ENCODE assay signal across 11 mouse cellular contexts in the genomic region with DNA sequence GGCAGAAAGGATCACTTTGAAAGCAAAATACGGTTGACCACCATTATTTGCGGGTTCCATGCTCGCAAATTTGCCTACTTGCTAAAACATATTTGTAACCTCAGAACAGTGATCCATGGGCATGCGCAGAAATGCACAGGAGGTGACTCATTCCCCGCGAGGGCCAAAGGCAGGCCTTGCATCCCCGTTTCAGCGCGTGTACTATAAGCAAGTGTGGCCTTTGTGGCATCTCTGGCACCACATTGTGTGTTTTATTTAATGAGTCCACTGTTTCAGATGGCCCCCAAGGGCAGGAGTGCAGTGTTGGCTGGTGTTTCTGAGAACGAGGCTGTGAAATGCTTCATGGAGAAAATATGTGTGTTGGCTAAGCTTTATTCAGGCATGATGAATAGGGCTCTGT.
A peak's percentile ranks its signal among the peaks of the same experiment; 100 is the strongest.
DNase-seq lines count a peak whose midpoint lies in the region; ATAC-seq lines count a peak whose summit lies in the region.
"Had no signal": no experiment of that assay in that cellular context is flagged by ENCODE, and none has a peak within 500 bp of the region (broad histone marks: within the 10 kb centered on the region; RNA-seq: fewer than 3 reads in every experiment).

No protein-coding gene starts in this region.

- no peak for DNase-seq in neural tube, embryonic 10.5 days (ENCODE audit: extremely low spot score, low spot score)
- peak; percentile 82 for DNase-seq in adrenal gland, postnatal 14 days
- peak; percentile 40 for DNase-seq in limb, embryonic 10.5 days (ENCODE audit: low spot score)
- DNase-seq in frontal cortex, adult 2 months (ENCODE audit: extremely low spot score in 1 of 2, low spot score in 1 of 2) = no peak
- DNase-seq in left cerebral cortex, postnatal 10 days (ENCODE audit: extremely low spot score in 1 of 2, low spot score in 2 of 2) = no peak
- DNase-seq: cerebellum, postnatal 36 days; heart, postnatal 36 days had no signal

- no peaks in the 10 kb centered on the region for H3K9me3 ChIP-seq in neural tube, embryonic 14.5 days (ENCODE audit: control insufficient read depth, low read length)
- H3K9me3 ChIP-seq in limb, embryonic 10.5 days (replicated peaks) = no peaks in the 10 kb centered on the region
- H3K9me3 ChIP-seq in forebrain, embryonic 13.5 days (replicated peaks) = no peaks in the 10 kb centered on the region

- no peak overlapping the region for H3K9ac ChIP-seq in neural tube, embryonic 14.5 days (replicated peaks; ENCODE audit: low read depth, low read length)
- H3K9ac ChIP-seq in forebrain, embryonic 13.5 days = no peak overlapping the region

- 56% methylated on average over 10 of the region's 10 CpGs for WGBS in neural tube, embryonic 14.5 days
- WGBS in limb, embryonic 10.5 days = 88% methylated on average over 10 of the region's 10 CpGs
- WGBS in forebrain, embryonic 13.5 days = 84% methylated on average over 10 of the region's 10 CpGs

- H3K4me1 ChIP-seq in neural tube, embryonic 14.5 days (ENCODE audit: control insufficient read depth, insufficient read depth, low read length) = no peaks in the 10 kb centered on the region
- peaks cover 9% of the 10 kb centered on the region for H3K4me1 ChIP-seq in limb, embryonic 10.5 days
- H3K4me1 ChIP-seq in forebrain, embryonic 13.5 days = no peaks in the 10 kb centered on the region

- intact Hi-C loops in left cerebral cortex, postnatal 10 days (cut with DNase I) = no loop called here

- H3K27me3 ChIP-seq in neural tube, embryonic 14.5 days (ENCODE audit: control insufficient read depth, insufficient read depth, low read length) = no peaks in the 10 kb centered on the region
- no peaks in the 10 kb centered on the region for H3K27me3 ChIP-seq in limb, embryonic 10.5 days (ENCODE audit: low read depth, poor library complexity, severe bottlenecking)
- H3K27me3 ChIP-seq in forebrain, embryonic 13.5 days = no peaks in the 10 kb centered on the region

- no peak overlapping the region for H3K4me3 ChIP-seq in neural tube, embryonic 14.5 days (ENCODE audit: low read depth, low read length)
- H3K4me3 ChIP-seq in limb, embryonic 10.5 days = no peak overlapping the region
- H3K4me3 ChIP-seq in forebrain, embryonic 13.5 days = no peak overlapping the region

- no peaks in the 10 kb centered on the region for H3K36me3 ChIP-seq in neural tube, embryonic 14.5 days (ENCODE audit: control insufficient read depth, insufficient read depth, low read length)
- no peaks in the 10 kb centered on the region for H3K36me3 ChIP-seq in limb, embryonic 10.5 days
- no peaks in the 10 kb centered on the region for H3K36me3 ChIP-seq in forebrain, embryonic 13.5 days (ENCODE audit: poor library complexity, severe bottlenecking)

- ATAC-seq in neural tube, embryonic 14.5 days (ENCODE audit: low read depth) = peak; percentile 34; the same call in 1 of the 2 replicates
- ATAC-seq in forebrain, embryonic 13.5 days = no peak
- ATAC-seq: forebrain, embryonic 14.5 days; inflammation-experienced regulatory T-cells, adult 6 months had no signal

- H3K4me2 ChIP-seq in neural tube, embryonic 14.5 days (ENCODE audit: low read depth, low read length) = no peak overlapping the region
- no peak overlapping the region for H3K4me2 ChIP-seq in forebrain, embryonic 13.5 days

- H3K27ac ChIP-seq in neural tube, embryonic 14.5 days (ENCODE audit: low read depth, low read length) = 0 out of 2 replicates have a peak overlapping the region, but pooled peaks have one; percentile 34
- H3K27ac ChIP-seq in limb, embryonic 10.5 days = no peak overlapping the region
- H3K27ac ChIP-seq in forebrain, embryonic 13.5 days = no peak overlapping the region

Comparison
In these comparisons a context has a peak if more than half of its experiments do, and no peak if none do; other contexts are left out.
1. DNase-seq: peak in adrenal gland, postnatal 14 days (single experiment) and limb, embryonic 10.5 days (single experiment); none in neural tube, embryonic 10.5 days (single experiment), frontal cortex, adult 2 months (0 of 2) and left cerebral cortex, postnatal 10 days (0 of 2).